Mouse (Mus musculus) bone marrow macrophage, adult 2 months (primary cell): ENCODE measurements around the gene Strap. TPM values are rescaled to one million over a fixed set of nuclear protein-coding genes. Genes with fewer than 3 reads are reported as not detected.

Experiments used
- H3K27ac ChIP-seq: 2 replicates; pipeline ENCODE4 v1.5.1; 2012; ENCODE audit warnings: low read depth, low read length; ENCODE audit not compliant: insufficient read depth
- H3K4me1 ChIP-seq: 2 replicates; pipeline ENCODE4 v1.6.1; 2012; ENCODE audit warnings: low read length; ENCODE audit not compliant: control insufficient read depth, insufficient read depth
- H3K4me3 ChIP-seq: 2 replicates; pipeline ENCODE4 v1.5.1; 2012; ENCODE audit warnings: mild to moderate bottlenecking, low read length, moderate library complexity; ENCODE audit not compliant: insufficient read depth
- CTCF ChIP-seq: IDR thresholded peaks from 2 replicates; pipeline ENCODE4 v1.5.1; 2012; ENCODE audit warnings: low read depth, mild to moderate bottlenecking, low read length, moderate library complexity
- POLR2A ChIP-seq: IDR thresholded peaks from 2 replicates; pipeline ENCODE4 v1.6.1; 2012; ENCODE audit warnings: mild to moderate bottlenecking, low read depth, low read length, borderline replicate concordance
- polyA plus RNA-seq: library from polyadenylated mRNA; stranded (reverse); fragments of >200 nt; gene quantifications from 2 replicates; pipeline ENCODE4 v1.2.4, GENCODE M21; 2012; ENCODE audit not compliant: missing spikeins, insufficient read depth, insufficient read length

Gene Strap
- polyA plus RNA-seq, 1 experiment, result 51.9 TPM

- TF ChIP-seq CTCF (no peak), POLR2A (no peak)
These were observed 64.4 kb downstream of the Strap start for GRCm38 (mm10) chr6:137799253-137799652.

More at GRCm38 (mm10) chr6:137799253-137799652, 64.4 kb downstream of the Strap start:
- Histone ChIP-seq H3K4me3 (no peak overlapping the region), H3K27ac (no peak overlapping the region), H3K4me1 (no peaks in the 10 kb centered on the region)

Other genes starting within 250 kb of the Strap start
- gene Eps8, start 80.2 kb upstream of the Strap start, polyA plus RNA-seq, result 6.2 and 9.0 TPM in 2 replicates
- 25.9 and 26.2 TPM in 2 replicates for gene Dera, start 19.5 kb downstream of the Strap start, polyA plus RNA-seq